Mouse (Mus musculus) frontal cortex, postnatal 14 days (tissue): ENCODE results near the gene Crocc2.
"Not testable (repeated sequence)": the region's sequence is repeated elsewhere in the genome, so short reads cannot be mapped to it uniquely, and the experiment has no call there.

Experiments
- DNase-seq, 2 experiments: peaks; one replicate each; pipeline ENCODE4 v3.0.0; 2022; ENCODE audit warnings: low spot score in 2 of 2

Crocc2 gene

GRCm38 (mm10) chr1:93161921-93162320 lies 6.6 kb upstream of the Crocc2 start:
- no peak for DNase-seq

- DNase-seq = no peak
These were observed 5.9 kb upstream of the Crocc2 start for GRCm38 (mm10) chr1:93162588-93162987.

- no peak for DNase-seq
These were observed 3.1 kb upstream of the Crocc2 start for GRCm38 (mm10) chr1:93165447-93165846.

DNA sequence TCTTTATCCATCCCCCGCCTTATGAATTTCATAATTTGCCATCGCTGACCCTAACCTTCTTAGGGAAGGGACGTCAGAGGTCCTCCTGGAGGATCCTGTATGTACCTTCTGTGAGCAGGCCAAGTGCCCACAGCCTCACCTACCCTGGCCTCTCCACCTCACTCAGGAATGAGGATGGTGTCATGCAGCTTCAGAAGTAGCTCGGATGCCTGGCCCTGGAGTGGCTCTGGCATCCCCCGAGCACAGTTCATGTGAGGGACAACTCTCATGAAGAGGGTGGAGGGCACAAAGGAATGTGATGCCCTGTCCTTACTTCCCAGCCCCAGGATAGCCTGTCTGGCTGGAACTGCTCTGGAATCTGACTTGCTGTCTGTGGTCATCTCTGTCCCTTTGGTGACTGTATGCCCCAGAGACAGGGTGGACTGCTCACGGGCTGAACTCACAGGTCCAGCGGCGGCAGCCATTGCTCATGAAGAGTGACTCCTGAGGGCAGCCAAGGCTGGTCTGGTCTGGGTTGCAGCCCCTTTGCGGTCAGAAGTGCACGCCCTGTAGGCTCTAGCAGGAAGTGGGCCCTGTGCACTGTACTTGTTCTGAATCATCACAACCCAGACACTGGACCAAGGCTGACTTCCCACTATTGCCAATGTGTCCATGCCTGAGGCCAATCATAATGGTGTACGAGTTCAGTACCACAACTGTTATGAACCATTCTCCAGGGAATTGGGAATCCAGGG lies 2.0 kb upstream of the Crocc2 start:
- no peak for DNase-seq

GRCm38 (mm10) chr1:93173665-93174064 lies 5.1 kb downstream of the Crocc2 start:
- no peak for DNase-seq

GRCm38 (mm10) chr1:93174399-93174798 lies 5.9 kb downstream of the Crocc2 start:
- peak; percentile 34 to 76 for DNase-seq

DNA sequence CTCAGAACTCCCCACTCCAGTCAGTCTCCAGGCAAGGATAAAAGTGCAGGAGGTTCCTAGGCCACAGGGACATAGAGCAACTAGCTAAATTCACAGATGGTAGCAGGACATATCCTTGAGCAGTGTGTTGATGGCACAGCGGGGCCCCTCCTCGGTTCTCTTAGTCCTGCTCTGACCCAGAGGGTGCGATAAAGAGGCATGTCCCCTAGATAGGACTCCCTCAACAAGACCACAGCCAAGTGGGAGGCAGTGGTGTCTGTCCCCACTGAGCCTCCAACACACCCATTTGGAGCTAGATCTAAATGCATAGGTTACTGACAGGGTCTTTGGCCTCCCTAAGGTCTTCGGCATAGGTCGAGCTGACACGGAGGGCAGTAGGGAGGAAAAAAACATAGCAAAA lies 7.3 kb downstream of the Crocc2 start:
- no peak for DNase-seq

GRCm38 (mm10) chr1:93176525-93177332 lies 8.2 kb downstream of the Crocc2 start:
- DNase-seq = peak in 1 of 2 experiments; percentile 23

GRCm38 (mm10) chr1:93182281-93182680 lies 13.8 kb downstream of the Crocc2 start:
- DNase-seq = no peak

DNA sequence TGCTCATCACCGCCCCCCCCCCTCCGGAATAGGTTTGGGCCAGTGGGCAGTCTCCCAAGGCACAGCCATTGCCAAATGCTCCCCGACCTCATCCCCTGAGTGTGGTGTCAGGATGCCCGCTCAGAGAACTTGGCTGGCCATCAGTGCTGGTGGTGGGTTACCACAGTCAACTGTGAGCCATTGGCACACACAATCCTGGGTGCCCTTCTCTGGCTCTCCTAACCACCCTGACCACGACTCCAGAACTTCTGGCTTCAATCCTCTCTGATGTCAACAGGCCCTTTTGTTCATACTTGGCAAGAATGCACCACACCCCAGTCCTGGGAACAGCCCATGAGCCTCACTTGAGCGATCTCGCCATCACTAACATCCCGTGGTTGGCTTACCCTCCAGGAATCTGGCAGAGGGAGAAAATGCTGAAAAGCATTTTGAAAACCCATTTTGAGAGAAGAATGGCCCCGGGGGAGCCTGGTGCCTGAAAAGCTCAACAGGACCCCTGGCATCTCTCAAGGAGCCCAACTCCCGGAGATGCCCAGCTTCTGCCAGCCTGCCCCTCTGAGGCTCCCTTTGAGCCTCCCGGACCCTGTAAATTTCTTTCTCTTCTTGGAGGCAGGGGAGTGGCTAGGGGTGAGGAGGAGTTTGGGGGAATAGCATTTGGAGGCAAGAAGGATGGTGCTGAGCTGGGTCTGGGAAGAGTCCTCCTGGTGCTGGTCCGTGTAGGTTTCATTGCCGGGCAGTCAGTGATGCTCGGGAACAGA lies 15.7 kb downstream of the Crocc2 start:
- DNase-seq = no peak

GRCm38 (mm10) chr1:93190726-93191305 lies 22.3 kb downstream of the Crocc2 start:
- DNase-seq = no peak

GRCm38 (mm10) chr1:93194961-93195360 lies 26.4 kb downstream of the Crocc2 start:
- DNase-seq = no peak

- DNase-seq = not testable (repeated sequence)
These were observed 28.9 kb downstream of the Crocc2 start for GRCm38 (mm10) chr1:93197454-93197853.

GRCm38 (mm10) chr1:93197916-93198315 lies 29.4 kb downstream of the Crocc2 start:
- no peak for DNase-seq

DNA sequence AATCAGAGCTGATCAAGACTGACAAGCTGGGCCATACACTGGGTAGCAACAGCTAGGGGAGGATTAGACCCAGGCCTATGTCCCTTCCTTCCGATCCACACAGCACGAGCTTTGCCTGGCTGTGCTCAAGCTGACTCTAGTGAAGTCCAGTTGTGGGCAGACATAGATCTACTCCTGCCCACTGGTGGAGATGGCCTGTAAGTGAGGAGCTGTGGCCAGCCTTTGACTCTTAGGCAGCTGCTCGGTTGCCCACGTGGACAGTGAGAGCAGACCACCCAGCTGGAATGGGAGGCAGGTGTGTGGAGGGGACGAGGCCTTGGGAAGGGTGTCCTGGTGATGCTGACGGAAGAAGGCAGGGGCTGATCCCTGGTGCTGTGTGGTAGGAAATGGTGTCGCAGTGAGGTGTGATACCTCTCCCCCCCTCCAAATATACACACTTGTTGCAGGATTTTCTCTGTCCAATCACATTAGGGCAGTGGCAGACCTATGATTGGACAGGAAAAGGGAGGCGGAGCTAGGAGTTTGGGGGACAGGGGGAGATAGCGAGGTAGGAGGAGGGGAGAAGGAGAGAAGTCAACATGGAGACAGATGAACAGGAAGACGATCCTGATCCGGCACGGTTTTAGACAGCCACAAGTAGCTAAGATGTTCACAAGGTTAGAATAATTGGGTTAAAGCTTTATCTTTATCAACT lies 37.9 kb downstream of the Crocc2 start:
- no peak for DNase-seq

DNA sequence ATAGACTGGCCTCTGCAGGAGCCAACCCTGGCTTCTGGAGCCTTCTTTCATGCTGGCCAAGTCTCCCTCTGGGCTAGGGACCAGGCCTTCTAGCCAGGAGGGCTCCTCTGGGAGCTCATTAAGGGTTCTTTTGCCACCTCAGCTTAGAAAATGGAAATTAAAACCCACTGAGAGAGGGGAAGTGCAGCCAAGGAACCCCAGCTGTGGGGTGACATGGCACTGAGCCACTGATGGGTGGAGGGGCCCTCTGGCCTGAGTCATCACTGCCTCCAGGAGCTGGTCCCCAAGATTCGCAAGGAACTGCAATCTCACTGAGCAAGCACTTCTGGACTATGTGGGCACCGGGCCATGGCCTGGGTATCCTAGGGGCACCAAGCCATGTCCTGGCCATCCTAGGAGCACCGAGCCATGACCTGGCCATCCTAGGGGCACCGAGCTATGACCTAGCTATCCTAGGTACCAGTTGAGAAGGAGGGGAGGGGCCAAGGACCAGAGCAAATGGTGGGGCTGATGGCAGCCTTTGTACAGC lies 39.1 kb downstream of the Crocc2 start:
- peak in 1 of 2 experiments; percentile 16 for DNase-seq

DNA sequence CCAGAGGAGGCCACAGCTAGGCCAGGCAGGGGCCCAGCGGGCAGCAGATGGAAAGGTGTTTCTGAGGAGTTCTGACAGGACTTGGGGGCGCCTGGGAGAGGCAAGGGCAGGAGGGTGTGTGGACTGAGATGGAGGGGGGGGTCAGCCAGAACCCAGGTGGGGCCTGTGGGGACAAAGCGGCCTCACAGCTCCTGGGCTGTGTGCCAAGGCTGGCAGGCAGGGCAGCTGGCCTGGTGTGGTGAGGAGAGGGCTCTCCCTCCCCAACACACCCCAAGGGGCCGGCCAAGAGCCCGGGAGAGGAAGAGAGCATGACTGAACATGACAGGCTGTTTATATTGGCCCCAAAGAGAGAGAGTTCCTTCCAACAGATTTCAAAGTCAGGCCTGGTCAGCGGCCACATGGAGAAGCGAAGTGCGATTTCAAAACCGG lies 41.7 kb downstream of the Crocc2 start:
- peak in 1 of 2 experiments; percentile 23 for DNase-seq

GRCm38 (mm10) chr1:93211019-93211418 lies 42.5 kb downstream of the Crocc2 start:
- no peak for DNase-seq

DNA sequence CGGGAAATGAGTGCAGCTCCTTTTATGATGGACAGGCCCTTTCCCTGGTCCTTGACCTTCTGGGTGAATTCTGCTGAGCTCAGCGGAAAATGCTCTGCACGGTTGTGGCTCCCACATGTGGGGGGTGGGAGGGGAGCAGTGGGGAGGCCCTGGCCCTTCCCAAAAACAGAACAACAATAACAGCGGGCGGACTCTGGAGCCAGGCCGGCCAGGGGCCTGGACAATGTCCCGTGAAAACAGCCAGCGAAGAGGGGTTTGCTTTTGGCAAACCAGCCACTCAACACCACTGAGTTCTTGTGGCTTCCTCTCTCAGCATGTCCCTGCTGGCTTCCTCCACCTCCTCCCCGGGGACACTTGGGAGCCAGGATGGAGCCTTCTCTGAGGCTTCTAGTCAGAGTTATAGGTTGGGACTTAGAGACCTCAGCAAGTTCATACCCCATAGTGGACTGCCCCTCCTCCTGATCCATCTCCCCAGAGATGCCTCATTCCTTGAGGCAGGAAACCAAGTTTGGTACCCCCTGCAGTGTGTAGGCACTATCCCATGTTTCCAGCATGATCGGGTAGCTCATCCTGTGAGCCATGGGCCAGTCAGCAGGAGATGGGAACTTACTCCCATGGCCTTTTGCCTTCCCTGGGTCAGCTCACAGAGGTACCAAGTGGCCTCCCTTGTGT lies 43.2 kb downstream of the Crocc2 start:
- no peak for DNase-seq

DNA sequence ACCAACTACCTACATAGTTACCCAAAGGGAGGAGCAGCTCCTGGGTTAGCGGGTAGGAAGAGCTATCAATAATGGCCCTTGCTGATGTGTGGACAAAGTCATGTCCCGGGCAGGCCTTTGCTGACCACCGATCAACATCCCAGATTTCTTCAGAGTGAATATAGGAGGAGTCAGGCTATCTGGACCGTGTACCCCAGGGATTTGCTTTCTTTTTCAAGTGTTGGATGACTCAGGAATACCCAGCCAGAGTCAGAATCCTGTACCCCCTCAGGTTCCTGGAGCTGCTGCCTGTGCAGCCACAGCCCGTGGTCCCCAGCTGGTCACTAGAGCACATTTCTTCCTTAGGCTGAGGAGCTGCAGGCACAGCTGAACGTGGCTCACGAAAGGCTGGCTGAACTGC lies 43.9 kb downstream of the Crocc2 start:
- no peak for DNase-seq
